Mouse (Mus musculus): ENCODE data around the gene Adamts14.
A peak's percentile ranks its signal among the peaks of the same experiment; 100 is the strongest.

Gene Adamts14

DNA sequence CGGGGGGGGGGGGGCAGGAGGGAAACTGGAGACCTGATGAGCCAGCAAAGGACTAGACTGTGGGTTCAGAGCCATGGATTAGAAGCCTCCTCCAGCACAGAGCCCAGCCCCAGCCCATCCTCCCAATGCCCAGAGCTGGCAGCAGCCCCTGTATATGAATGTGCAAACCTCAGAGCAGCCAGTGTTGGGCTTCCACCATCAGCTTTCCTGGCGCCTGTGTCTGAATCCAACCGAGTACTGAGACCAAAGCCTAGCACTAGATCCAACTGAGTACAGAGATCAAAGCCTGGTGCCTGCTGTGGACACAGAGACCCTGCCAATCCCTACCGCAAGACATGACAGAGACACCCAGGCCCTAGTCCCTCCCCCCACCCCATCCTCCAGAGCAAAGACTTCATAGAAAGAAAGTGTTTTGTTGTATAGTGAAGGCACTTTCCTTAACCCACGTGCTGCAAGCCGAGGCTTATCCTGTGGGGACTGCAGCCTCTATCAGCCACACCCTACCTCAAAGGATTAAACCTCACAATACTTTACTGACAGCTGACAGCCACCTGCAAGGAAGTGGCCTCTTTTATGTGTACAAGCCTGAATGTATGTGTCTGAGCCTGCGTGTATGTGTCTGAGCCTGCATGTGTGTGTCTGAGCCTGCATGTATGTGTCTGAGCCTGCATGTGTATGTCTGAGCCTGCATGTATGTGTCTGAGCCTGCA lies 40.2 kb downstream of the Adamts14 start:
- peak; percentile 40 for DNase-seq (ENCODE audit: inconsistent ontology term)

DNA sequence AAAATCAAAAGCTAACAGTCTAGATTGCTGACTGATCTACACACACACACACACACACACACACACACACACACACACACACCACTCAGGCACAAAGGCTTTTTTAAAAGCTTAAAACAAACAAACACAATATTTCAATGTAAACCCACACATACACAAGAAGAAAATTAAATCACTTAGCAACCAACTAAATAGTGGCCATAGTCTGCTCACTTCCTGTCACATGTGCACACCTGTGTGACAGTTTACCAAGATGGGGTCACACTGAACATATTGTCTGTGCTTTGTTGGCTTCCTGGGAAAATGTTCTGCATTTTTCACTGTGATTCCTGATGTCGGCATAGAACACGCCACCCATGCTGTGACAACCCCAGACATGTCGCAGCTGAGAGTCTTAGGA lies 41.5 kb downstream of the Adamts14 start:
- DNase-seq (ENCODE audit: inconsistent ontology term): no peak

DNA sequence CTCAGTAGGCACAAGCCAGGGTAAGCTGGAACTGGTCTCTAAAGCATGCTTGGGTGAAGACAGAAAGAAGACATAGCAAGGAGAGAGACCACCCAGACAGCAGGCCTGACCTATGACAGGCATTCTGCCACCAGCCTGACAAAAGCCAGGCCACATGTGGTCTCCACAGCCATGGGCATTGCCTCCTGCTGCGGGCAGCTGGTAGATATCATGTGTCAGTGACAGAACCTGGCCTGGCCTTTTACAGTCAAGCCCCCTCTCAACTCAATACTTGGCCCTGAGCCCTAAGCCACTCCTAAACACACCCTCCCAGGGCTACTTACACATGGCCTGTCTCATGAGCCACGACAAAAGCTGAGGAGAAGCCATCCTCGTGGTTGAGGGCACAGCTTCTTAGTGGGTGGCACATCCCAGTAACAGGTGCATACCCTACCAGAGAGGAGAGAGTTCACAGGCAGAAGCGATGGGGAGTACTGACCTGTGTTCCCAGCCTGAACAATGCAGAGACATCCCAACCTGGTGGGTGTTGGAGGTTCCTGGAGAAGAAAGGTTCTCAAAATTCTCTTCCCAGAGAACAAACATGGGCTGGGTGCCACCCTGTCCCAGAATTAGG lies 46.3 kb downstream of the Adamts14 start:
- no peak for DNase-seq (ENCODE audit: inconsistent ontology term)

DNA sequence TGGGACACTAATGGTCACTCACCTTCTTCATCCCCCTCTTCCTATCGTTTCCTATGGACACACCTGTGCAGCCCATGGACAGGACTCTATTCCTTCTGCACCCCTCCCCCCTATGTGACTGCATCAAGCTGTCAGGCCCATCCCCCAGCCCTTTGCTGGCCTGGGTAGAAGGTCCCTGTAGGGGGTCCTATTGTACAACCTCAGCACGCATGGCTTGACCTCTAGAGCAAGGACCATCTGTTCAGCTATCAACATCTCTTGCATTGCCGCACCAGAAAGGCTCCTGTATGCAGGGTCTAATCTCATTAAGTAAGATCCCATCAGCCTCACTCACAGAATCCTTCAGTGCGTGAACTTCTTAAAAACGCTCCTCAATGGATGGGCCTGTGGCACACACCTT lies 47.5 kb downstream of the Adamts14 start:
- DNase-seq (ENCODE audit: inconsistent ontology term): no peak

DNA sequence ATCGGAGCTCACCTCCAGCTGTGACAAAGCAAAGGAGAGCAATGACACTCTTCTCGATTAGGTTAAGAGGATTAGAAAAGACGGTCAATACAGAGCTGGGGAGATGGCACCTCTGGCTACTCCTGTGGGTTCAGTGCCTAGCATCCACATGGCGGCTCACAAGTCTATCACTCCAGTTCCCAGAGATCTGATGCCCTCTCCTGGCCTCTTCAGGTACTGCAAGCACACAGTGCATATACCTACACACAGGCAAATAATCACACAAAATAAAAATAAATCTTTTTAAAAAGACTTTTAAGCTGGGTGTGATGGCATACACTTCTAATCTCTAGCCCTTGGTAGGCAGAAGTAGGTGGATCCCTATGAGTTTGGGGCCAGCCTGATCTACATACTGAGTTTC lies 53.9 kb downstream of the Adamts14 start:
- DNase-seq (ENCODE audit: inconsistent ontology term): no peak

DNA sequence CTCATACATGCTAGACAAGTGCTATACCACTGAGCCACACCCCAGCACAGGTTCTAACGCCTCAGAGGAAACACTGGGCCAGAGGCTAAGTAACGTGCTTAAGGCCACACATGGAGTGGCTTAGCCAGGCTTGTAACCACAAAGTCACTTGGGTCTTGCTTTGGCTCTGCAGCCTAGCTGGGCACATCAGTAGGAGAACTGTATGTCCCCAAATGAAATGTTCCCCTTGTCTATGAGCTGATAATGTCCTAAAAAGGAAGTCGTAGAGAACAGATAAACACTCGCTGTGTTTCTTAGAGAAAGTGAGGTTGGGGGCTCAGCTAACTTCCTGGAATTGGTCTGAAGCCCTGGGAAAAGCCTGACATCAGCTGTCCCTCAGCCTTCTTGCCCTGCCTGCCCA lies 57.1 kb downstream of the Adamts14 start:
- DNase-seq (ENCODE audit: inconsistent ontology term): no peak

DNA sequence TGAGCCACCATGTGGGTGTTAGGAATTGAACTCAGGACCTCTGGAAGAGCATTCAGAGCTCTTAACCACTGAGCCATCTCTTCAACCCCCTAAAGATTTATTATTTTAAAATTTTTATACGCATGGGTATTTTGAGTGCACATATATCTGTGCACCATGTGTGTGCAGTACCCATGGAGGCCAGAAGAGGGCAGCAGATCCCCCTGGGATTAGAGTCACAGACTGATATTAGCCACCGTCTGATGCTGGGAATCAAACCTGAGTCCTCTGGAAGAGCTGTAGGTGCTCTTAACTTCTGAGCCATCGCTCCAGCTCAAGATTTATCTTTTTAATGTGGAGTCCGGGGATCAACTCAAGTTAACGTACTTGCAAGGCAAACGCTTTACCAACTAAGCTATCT lies 57.6 kb downstream of the Adamts14 start:
- no peak for DNase-seq (ENCODE audit: inconsistent ontology term)

DNA sequence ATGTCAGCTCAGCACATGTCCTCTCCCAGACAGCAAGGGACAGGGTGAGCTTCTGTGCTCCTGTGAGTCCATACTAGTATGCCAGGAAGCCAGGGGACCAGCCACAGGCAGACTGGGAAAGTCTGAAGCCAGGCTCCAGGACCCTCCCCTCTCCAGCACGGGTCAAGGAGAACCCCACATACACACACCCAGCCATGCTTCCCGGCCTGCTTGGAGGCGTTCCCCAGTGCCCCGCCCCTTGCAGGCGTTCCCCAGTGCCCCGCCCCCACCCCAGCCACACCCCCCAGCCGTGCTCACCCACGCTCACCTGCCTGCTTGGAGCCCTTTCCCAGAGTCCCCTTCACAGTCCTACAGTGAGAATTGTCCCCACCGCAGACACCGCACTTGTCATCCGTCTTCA lies 60.4 kb downstream of the Adamts14 start:
- no peak for DNase-seq (ENCODE audit: inconsistent ontology term)

DNA sequence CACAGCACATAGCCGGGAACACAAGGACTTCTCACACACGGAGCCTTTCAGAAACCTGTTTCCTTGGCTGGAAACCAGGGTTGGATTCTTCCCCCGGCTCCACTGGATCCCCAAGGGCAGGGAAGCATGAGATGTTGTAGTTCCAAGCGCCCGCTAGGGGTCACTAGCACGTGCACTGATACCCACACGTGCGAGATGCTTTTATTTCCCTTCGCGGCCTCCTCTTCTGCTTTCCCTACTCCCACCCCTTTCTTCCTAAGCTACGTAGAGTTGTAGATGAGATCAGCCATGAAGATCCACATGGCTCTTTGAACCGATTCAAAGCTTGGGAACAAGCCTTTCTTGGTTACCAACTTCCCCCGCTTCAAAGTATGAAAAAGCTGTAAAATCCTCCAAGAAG lies 61.5 kb downstream of the Adamts14 start:
- DNase-seq (ENCODE audit: inconsistent ontology term): peak; percentile 31

DNA sequence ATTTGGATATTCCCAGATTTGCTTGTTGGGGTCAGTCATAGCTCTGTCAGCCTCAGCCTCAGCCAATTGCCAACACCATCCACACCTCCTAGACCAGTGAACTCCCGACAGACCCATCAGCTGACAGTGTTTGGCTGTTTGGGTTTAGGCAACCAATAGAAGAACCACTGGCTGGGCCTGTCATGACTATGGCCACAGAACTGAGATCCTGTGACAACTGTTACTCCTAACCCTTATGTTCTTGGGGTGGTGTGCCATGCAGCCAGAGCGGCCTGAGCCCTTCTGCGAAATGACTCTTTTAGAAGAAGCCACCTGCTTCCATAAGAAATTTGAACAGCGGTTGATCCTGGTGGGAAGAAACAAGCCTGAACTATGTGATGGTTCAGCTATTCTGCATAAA lies 62.1 kb downstream of the Adamts14 start:
- DNase-seq (ENCODE audit: inconsistent ontology term): no peak

DNA sequence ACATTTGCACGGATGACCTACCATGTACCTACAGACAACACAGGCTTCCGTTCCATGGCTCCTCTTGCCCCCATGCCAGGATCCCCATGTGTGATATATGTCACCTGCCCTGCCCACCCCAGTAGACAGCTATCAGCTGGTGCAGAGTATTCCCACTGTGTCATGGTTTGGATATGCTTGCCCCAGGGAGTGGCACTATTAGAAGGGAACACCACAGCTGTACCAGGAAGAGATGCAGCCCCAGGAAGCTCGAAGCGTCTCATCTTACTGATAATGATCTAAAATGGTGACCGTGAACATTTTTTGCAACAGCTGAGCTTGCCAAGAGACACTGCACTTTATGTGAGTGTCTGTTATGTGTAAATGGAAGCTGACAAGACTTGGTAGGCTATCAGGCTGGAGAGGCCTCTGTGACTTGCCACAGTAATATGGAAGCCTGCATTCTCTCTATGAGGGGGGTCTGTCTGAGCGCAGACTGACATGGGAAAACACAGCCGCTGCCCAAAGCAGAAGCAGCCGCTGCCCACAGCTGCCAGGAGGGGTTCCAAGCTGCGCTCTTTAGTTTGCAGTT lies 65.0 kb downstream of the Adamts14 start:
- no peak for DNase-seq (ENCODE audit: inconsistent ontology term)

DNA sequence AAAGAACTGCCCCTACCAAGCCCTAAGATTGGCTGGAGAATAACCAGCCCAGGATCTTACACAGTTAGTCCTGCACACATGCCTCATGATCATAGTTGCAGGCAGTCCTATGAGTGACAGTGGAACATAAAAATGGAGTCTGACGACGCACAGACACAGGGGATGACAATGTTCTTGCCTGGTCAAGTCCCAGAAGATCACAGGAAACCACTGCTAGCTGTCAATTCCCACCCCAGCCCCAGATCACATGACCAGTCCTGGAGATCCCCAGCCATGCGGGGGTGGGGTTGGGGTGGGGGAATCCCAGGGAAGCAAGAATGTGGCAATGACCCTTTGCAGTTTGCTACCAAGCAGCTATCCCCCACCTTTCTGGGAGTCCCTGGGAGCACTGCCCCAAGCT lies 69.3 kb downstream of the Adamts14 start:
- no peak for DNase-seq (ENCODE audit: inconsistent ontology term)

DNA sequence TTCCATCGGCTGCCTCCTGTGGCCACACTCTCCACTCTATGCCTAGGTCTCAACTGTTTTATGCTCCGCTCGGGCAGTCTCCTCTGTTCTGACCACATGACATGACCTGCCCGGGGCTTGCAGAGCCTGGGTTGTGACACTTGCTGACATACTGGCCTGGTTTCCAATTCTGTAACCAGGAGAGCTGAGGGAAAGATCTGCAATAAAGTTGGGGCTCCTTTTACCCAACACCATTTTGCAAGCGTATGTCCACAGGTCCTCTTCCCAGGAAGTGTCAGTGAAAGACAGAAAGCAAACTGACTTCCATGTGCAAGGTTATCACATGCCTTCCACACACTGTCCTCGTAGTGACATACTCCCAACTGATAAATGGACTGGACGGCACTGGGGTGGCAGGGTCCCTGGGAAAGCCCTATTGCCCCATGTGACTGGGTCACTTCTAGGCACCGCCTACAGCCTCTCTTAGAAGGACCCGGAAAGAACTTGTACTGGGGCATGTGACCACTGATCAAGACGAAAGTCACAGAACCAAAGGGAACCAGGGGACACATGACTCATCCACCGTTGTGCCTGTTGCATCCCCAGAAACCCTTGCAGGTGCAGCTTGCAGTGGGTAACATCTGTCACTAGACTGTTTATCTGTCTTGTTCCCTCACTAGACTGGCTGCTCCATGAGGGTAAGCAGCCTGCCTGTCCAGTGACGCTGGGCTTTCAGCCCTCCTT lies 71.5 kb downstream of the Adamts14 start:
- no peak for DNase-seq (ENCODE audit: inconsistent ontology term)

DNA sequence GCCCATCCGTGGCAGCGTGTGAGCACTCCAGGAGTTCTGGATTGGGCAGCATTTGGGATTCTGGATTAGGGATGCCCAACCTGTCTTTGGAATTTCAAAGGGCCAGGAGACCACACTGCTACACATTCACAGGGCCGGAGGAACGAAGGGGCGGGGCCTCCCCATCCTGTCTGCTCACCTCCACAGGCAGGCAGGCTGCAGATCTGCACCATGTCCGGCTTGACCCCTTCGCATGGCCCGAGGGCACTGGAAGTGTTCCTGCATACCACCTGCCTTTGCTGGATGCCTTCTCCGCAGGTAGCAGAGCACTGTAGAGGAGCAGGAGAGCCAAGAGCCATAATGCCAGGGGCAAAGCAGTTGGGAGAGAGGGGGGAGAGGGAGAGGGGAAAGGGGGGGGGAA lies 72.2 kb downstream of the Adamts14 start:
- DNase-seq (ENCODE audit: inconsistent ontology term): no peak

DNA sequence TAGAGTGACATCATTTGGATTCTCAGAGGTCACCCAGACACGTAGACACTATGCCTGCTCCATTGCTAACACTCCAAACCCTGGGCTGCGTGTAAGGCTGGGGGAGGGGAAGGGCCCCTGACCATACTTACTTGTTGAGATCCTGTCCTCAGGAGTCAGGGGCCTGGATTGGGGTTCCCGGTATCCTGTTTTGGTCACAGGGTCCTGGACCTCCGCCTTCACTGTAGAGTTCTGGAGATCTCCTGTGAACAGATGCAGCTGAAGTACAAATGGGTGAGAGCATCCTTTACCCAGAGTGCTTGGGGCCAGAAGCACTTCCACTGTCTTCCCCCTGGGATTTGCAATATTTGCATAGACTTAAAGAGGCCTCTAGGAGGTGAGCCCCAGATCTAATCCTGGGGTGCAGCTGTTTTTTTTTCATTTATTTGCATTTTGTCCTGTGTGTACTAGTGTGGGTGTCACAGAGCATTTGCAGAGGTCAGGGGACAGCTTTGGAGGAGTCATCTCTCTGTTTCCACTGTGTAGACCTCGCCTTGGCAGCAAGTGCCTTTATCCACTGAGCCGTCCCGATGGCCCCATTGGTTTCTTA lies 72.9 kb downstream of the Adamts14 start:
- no peak for DNase-seq (ENCODE audit: inconsistent ontology term)

DNA sequence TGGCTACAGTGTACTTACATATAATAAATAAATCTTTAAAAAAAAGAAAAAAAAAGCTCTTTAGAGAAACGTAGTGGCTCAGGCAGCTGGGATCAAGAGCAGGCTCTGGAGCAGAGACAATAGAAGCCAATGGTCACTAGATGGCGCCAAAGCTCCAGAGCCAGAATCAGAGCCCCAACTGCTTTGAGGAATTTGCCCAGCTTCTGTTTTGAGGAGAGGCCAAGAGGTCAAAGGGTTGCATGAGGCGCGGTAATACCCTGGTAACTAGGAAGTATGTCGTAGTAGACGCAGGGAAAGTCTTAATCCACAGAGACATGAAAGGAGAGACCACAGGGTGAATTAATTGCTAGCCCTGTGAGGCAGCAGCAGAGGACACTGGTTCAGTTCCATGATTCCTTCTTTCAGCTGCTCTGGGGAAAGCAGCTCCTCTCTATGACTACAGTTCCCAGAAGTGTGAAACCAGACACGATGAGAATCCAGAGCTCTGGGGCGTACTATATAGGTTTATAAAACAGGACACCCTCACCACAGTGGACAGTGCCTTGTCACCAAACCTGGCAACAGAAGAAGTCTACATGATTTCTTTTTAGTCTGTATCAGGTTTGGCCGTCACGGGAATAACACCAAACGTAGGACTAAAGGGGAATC lies 73.5 kb downstream of the Adamts14 start:
- peak; percentile 63 for DNase-seq (ENCODE audit: inconsistent ontology term)

DNA sequence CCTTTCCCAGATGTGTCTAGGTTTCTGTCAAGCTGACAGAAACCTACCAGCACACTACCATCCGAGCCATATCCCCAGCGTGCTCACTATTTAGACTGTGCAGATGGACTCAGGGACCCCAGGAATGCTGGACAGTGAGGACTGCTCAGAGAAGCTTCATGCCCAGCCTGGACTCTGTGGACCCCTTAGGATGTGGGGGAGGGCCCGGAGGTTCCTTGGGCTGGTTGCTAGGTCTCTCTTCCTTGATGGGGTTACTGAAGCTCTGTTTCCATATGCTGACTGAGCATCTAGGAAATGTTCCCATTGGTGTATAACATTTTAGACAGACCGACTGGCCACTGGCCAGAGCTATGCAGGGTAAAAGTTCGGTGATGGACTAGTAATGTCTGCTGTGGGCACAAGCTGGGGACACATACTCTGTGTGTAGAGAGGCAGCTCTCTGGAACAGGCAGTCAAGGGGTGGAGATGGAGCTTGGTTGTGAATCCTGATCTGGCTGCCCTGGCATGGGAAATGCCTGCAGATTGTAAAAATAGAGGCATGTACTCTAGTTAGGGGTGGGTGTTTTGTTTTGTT lies 77.4 kb downstream of the Adamts14 start:
- DNase-seq (ENCODE audit: inconsistent ontology term): no peak

DNA sequence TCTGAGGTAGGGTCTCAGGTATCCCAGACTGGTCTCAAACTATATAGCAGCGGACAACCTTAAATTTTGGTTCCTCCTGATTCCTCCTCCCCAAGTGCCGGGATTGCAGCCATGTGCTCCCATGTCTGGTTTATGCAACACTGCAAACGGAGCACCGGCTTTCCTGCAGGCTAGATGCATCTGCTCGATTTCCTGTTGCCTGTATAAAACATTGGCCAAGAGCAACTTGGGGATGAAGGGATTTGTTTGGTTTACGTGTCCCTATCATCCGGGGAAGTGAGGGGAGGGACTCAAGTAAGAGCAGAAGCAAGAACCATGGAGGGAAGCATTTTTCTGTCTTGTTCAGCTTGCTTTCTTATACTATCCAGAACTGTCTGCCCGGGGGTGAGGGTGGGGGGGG lies 78.0 kb downstream of the Adamts14 start:
- no peak for DNase-seq (ENCODE audit: inconsistent ontology term)

DNA sequence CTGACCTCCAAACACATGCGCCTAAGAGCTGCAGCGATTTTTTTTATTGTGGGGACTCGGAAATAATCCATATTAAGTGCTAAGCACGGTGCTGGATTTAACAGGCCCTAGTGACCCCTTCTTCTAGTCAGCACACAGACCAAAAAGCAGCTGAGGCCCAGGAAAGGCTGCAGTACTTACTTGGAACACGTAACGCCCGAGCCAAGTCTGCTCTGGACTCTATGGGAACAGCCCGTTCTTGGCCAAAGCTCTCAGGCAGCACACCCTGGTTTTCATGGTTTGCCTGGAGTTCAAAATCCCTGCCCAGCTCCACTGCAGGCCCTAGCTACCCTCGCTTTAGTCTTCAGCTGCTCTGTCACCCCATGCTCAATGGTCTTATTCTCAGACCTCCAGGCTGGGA lies 78.6 kb downstream of the Adamts14 start:
- no peak for DNase-seq (ENCODE audit: inconsistent ontology term)

DNA sequence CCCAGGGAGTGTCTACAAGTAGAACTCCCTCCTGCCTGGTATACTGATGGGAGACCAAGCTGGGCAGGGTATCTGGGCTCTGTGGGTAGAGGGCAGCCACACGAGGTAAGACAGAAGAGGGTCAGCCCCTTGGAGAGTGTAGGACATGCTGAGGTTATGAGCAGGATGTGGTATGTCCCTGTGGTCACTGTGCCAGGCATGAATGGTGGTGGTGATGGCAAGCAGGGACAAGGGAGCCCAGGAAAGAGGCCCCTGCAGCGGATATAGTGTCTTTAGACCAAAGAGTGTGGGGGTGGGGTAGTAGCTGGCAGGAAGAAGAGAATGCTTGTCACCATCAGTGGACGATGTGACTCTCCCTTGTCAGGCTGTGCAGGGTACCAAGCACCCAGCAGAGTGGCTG lies 85.2 kb downstream of the Adamts14 start:
- no peak for DNase-seq (ENCODE audit: inconsistent ontology term)

DNA sequence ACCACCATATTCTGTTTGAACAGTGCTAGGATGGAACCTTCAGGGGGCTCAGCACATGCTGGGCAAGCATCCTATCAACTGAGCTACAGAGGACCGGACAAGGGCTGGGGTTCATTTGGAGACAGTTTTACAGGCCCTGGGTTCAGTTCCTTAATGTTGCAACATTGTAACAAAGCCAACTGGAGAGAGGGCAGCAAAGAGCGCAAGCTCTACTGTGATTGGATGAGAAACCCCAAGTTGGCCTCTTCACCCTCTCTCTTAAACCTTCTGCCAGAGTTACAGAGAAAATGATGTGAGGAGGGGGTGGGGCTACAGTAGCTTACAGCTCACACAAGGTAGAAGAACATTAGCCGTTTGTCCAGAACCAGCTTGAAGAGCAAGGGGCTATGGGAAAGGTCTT lies 86.2 kb downstream of the Adamts14 start:
- no peak for DNase-seq (ENCODE audit: inconsistent ontology term)

DNA sequence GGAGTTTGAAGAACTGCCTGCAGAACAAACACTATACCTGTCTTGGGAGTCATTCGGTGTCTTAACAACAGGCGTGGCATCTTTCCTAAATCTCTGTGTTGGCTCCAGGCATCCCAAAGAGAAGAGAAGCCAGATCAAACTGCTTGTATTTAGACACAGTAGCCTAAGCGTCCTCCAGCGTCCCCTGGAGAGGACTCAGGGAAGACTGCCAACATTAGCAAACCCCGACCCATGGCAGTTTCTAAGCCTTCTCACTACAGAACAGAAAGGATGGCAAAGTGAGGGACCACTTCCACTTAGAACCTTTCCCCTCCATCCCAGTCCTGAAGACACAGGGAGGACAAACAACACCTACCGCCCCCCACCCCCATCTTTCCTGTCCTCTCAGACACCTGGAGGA lies 93.3 kb downstream of the Adamts14 start:
- DNase-seq (ENCODE audit: inconsistent ontology term): no peak

Measured in Muller cell, postnatal 12 days (primary cell).